Comparison of ENCODE assay signal across 26 mouse cellular contexts in the genomic region with DNA sequence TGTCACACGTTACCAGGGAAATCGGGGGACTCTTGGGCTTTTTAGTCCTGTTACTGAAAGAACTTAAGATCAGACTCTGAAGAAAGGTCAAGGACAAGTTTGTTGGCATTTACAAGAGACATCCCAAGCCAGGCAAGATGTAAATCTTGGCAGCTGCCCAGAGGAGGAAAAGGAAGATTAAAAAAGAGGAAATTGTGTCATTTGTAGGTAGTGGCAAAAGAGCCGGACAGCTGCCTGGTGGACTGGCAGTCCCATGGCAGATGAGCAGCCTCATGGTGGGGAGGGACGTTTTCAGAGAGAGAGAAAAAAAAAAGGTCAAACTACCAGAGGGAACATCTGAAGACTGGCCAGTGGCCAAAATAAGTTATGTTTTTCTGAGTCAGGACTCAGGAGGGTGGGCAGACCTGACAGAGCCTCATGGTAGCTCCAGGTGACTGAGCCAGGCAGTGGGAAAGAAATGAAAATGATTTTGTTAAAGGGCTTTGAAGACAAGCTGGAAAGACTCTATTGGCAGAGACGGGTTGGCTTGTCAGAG. TPM values are rescaled to one million over a fixed set of nuclear protein-coding genes. Genes with fewer than 3 reads are reported as not detected.
DNase-seq lines count a peak whose midpoint lies in the region; ATAC-seq and TF ChIP-seq lines count a peak whose summit lies in the region.
"Had no signal": no experiment of that assay in that cellular context is flagged by ENCODE, and none has a peak within 500 bp of the region (broad histone marks: within the 10 kb centered on the region; RNA-seq: fewer than 3 reads in every experiment).

No protein-coding gene starts in this region.

- DNase-seq in lung, adult 18-20 months = peak; percentile 4 to 34
- no peak for DNase-seq in lung, adult 2 months
- DNase-seq in kidney, postnatal 0 days (ENCODE audit: low spot score) = peak; percentile 3
- no peak for DNase-seq in left cerebral cortex, adult 8-10 months (ENCODE audit: low spot score in 2 of 2)
- no peak for DNase-seq in heart, postnatal 36 days
- DNase-seq: cerebellum, adult 9-11 months; embryo, embryonic 11 days; gastrocnemius, adult 2 months; heart, adult 2 months; liver; right cerebral cortex, postnatal 25 days; thymus, postnatal 36 days had no signal

- H3K9ac ChIP-seq in kidney, postnatal 0 days (ENCODE audit: low read depth, low read length) = no peak overlapping the region
- H3K9ac ChIP-seq in lung, embryonic 16.5 days (ENCODE audit: low read length) = no peak overlapping the region
- H3K9ac ChIP-seq: embryonic facial prominence, embryonic 15.5 days; heart, embryonic 15.5 days; hindbrain, embryonic 13.5 days; midbrain, embryonic 12.5 days; neural tube, embryonic 15.5 days had no signal

- no peaks in the 10 kb centered on the region for H3K36me3 ChIP-seq in kidney, postnatal 0 days (ENCODE audit: insufficient read depth, low read length)
- no peaks in the 10 kb centered on the region for H3K36me3 ChIP-seq in lung, embryonic 16.5 days (ENCODE audit: control insufficient read depth, insufficient read depth, low read length)
- H3K36me3 ChIP-seq: embryonic facial prominence, embryonic 15.5 days; forebrain, embryonic 10.5 days; heart, embryonic 15.5 days; hindbrain, embryonic 13.5 days; midbrain, embryonic 12.5 days; neural tube, embryonic 15.5 days had no signal

- H3K27me3 ChIP-seq in kidney, postnatal 0 days (ENCODE audit: insufficient read depth, low read length) = no peaks in the 10 kb centered on the region
- no peaks in the 10 kb centered on the region for H3K27me3 ChIP-seq in lung, embryonic 16.5 days (ENCODE audit: control insufficient read depth, insufficient read depth, low read depth, low read length)
- H3K27me3 ChIP-seq: embryonic facial prominence, embryonic 15.5 days; heart, embryonic 15.5 days; hindbrain, embryonic 13.5 days; midbrain, embryonic 12.5 days; neural tube, embryonic 15.5 days had no signal

- 48% methylated on average over 5 of the region's 5 CpGs for WGBS in lung, adult 2 months
- 62% methylated on average over 5 of the region's 5 CpGs for WGBS in kidney, postnatal 0 days
- WGBS in lung, embryonic 16.5 days = 57% methylated on average over 5 of the region's 5 CpGs

- H3K4me2 ChIP-seq in kidney, postnatal 0 days (ENCODE audit: low read length) = no peak overlapping the region
- H3K4me2 ChIP-seq in lung, embryonic 16.5 days (ENCODE audit: low read depth, low read length) = no peak overlapping the region
- H3K4me2 ChIP-seq: embryonic facial prominence, embryonic 15.5 days; heart, embryonic 15.5 days; hindbrain, embryonic 13.5 days; midbrain, embryonic 12.5 days; neural tube, embryonic 15.5 days had no signal

- TF ChIP-seq POLR2A in lung, adult 2 months (IDR thresholded peaks at IDR 0.05; ENCODE audit: borderline replicate concordance, extremely low read depth, low read depth, low read length) = no peak

- ATAC-seq in kidney, postnatal 0 days (replicated peaks; ENCODE audit: low FRiP score, low read depth) = no peak
- ATAC-seq in lung, embryonic 16.5 days (ENCODE audit: low read depth) = no peak
- ATAC-seq in monocyte, adult 5-6 weeks (replicated peaks; ENCODE audit: insufficient number of reproducible peaks, low FRiP score, low TSS enrichment, poor library complexity, severe bottlenecking) = no peak
- ATAC-seq: intestine, embryonic 16.5 days had no signal

- H3K27ac ChIP-seq in kidney, postnatal 0 days = no peak overlapping the region; the same call in 1 of the 2 replicates
- H3K27ac ChIP-seq in lung, embryonic 16.5 days (ENCODE audit: low read length) = peak overlapping the region; percentile 54
- H3K27ac ChIP-seq: embryonic facial prominence, embryonic 15.5 days; forebrain, embryonic 10.5 days; gastrocnemius, adult 2 months; heart, adult 2 months; heart, embryonic 15.5 days; hindbrain, embryonic 13.5 days; macrophage; midbrain, embryonic 12.5 days; neural tube, embryonic 15.5 days had no signal

- no peak overlapping the region for H3K4me3 ChIP-seq in lung, adult 2 months (replicated peaks; ENCODE audit: extremely low read depth, low read depth, low read length)
- H3K4me3 ChIP-seq in kidney, postnatal 0 days (replicated peaks; ENCODE audit: low read depth, low read length) = no peak overlapping the region
- no peak overlapping the region for H3K4me3 ChIP-seq in lung, embryonic 16.5 days (ENCODE audit: low read length)
- H3K4me3 ChIP-seq: embryonic facial prominence, embryonic 15.5 days; forebrain, embryonic 10.5 days; gastrocnemius, adult 2 months; heart, adult 2 months; heart, embryonic 15.5 days; hindbrain, embryonic 13.5 days; midbrain, embryonic 12.5 days; myocyte; neural tube, embryonic 15.5 days had no signal

- H3K4me1 ChIP-seq in lung, adult 2 months (ENCODE audit: control insufficient read depth, insufficient read depth, low read length) = no peaks in the 10 kb centered on the region
- no peaks in the 10 kb centered on the region for H3K4me1 ChIP-seq in kidney, postnatal 0 days (replicated peaks; ENCODE audit: insufficient read depth, low read length)
- no peaks in the 10 kb centered on the region for H3K4me1 ChIP-seq in lung, embryonic 16.5 days (replicated peaks; ENCODE audit: control insufficient read depth, insufficient read depth, low read length)
- H3K4me1 ChIP-seq: embryonic facial prominence, embryonic 15.5 days; forebrain, embryonic 10.5 days; heart, embryonic 15.5 days; hindbrain, embryonic 13.5 days; midbrain, embryonic 12.5 days; neural tube, embryonic 15.5 days had no signal

- H3K9me3 ChIP-seq in kidney, postnatal 0 days (replicated peaks; ENCODE audit: low read length) = no peaks in the 10 kb centered on the region
- H3K9me3 ChIP-seq in lung, embryonic 16.5 days (ENCODE audit: control insufficient read depth, low read length) = no peaks in the 10 kb centered on the region
- H3K9me3 ChIP-seq: embryonic facial prominence, embryonic 15.5 days; forebrain, embryonic 10.5 days; heart, embryonic 15.5 days; hindbrain, embryonic 13.5 days; midbrain, embryonic 12.5 days; neural tube, embryonic 15.5 days had no signal

- intact Hi-C loops in heart, postnatal 36 days (cut with DNase I) = no loop called here

- no peak for TF ChIP-seq CTCF in lung, adult 2 months (IDR thresholded peaks at IDR 0.05; ENCODE audit: insufficient read depth, low read length)
- TF ChIP-seq CTCF in kidney, postnatal 0 days (IDR thresholded peaks at IDR 0.05; ENCODE audit: low read depth) = no peak

RNA-seq across cellular contexts. Expression of a gene that starts 7.4 kb away (rescaled TPM):
- not detected in 2 replicates for polyA plus RNA-seq in lung, adult 2 months (2012; rRNA removed)
- not detected in 2 replicates for polyA plus RNA-seq in kidney, postnatal 0 days (2015; fragmentation: Nextera tagmentation; extraction: Ambion mirVana)
- not detected in 2 replicates for polyA plus RNA-seq in lung, embryonic 16.5 days (2015; fragmentation: Nextera tagmentation; extraction: Ambion mirVana)
- total RNA-seq in left cerebral cortex, adult 8-10 months (2022) = under 1 TPM in 2 of 4 experiments, not detected in 2; 0.17 to 0.35 TPM
- total RNA-seq in monocyte, adult 5-6 weeks (2017) = not detected in 3 replicates
- not detected for total RNA-seq in heart, postnatal 36 days (2021)
- total RNA-seq: ES-E14; gastrocnemius, adult 2 months; heart, adult 2 months had no signal
- polyA plus RNA-seq: embryonic facial prominence, embryonic 15.5 days; forebrain, embryonic 10.5 days; heart, adult 2 months; heart, embryonic 15.5 days; hindbrain, embryonic 13.5 days; intestine, embryonic 16.5 days; macrophage; midbrain, embryonic 12.5 days; myocyte had no signal

RNA-seq across cellular contexts. Expression of a gene that starts 7.5 kb away (rescaled TPM):
- polyA plus RNA-seq in lung, adult 2 months (2012; rRNA removed) = not detected in 2 replicates
- polyA plus RNA-seq in kidney, postnatal 0 days (2015; fragmentation: Nextera tagmentation; extraction: Ambion mirVana) = not detected in 2 replicates
- polyA plus RNA-seq in lung, embryonic 16.5 days (2015; fragmentation: Nextera tagmentation; extraction: Ambion mirVana) = not detected in 2 replicates
- total RNA-seq in left cerebral cortex, adult 8-10 months (2022) = 1 to 10 TPM; 4.2 to 4.9 (median 4.5) TPM
- not detected in 3 replicates for total RNA-seq in monocyte, adult 5-6 weeks (2017)
- total RNA-seq in heart, postnatal 36 days (2021) = not detected
- total RNA-seq: ES-E14; gastrocnemius, adult 2 months; heart, adult 2 months had no signal
- polyA plus RNA-seq: embryonic facial prominence, embryonic 15.5 days; forebrain, embryonic 10.5 days; heart, adult 2 months; heart, embryonic 15.5 days; hindbrain, embryonic 13.5 days; intestine, embryonic 16.5 days; macrophage; midbrain, embryonic 12.5 days; myocyte had no signal

RNA-seq across cellular contexts. Expression of a gene that starts 18.1 kb away (rescaled TPM):
- polyA plus RNA-seq in lung, adult 2 months (2012; rRNA removed) = not detected in 2 replicates
- not detected in 2 replicates for polyA plus RNA-seq in kidney, postnatal 0 days (2015; fragmentation: Nextera tagmentation; extraction: Ambion mirVana)
- polyA plus RNA-seq in lung, embryonic 16.5 days (2015; fragmentation: Nextera tagmentation; extraction: Ambion mirVana) = not detected in 2 replicates
- total RNA-seq in left cerebral cortex, adult 8-10 months (2022) = under 1 TPM in 1 of 4 experiments, not detected in 3; 0.37 TPM
- not detected in 3 replicates for total RNA-seq in monocyte, adult 5-6 weeks (2017)
- total RNA-seq in heart, postnatal 36 days (2021) = not detected
- total RNA-seq: ES-E14; gastrocnemius, adult 2 months; heart, adult 2 months; layer of hippocampus, postnatal 14 days had no signal
- polyA plus RNA-seq: embryonic facial prominence, embryonic 15.5 days; forebrain, embryonic 10.5 days; heart, adult 2 months; heart, embryonic 15.5 days; hindbrain, embryonic 13.5 days; intestine, embryonic 16.5 days; macrophage; midbrain, embryonic 12.5 days; myocyte; neural tube, embryonic 15.5 days had no signal

RNA-seq across cellular contexts. Expression of a gene that starts 20.8 kb away (rescaled TPM):
- polyA plus RNA-seq in lung, adult 2 months (2012; rRNA removed) = not detected in 2 replicates
- not detected in 2 replicates for polyA plus RNA-seq in kidney, postnatal 0 days (2015; fragmentation: Nextera tagmentation; extraction: Ambion mirVana)
- polyA plus RNA-seq in lung, embryonic 16.5 days (2015; fragmentation: Nextera tagmentation; extraction: Ambion mirVana) = not detected in 2 replicates
- total RNA-seq in left cerebral cortex, adult 8-10 months (2022) = not detected
- total RNA-seq in monocyte, adult 5-6 weeks (2017) = not detected in 3 replicates
- total RNA-seq in heart, postnatal 36 days (2021) = not detected
- total RNA-seq: ES-E14; gastrocnemius, adult 2 months; heart, adult 2 months; layer of hippocampus, postnatal 14 days; left cerebral cortex, postnatal 36 days had no signal
- polyA plus RNA-seq: forebrain, embryonic 10.5 days; heart, adult 2 months; heart, embryonic 15.5 days; hindbrain, embryonic 13.5 days; intestine, embryonic 16.5 days; macrophage; midbrain, embryonic 12.5 days; myocyte had no signal

RNA-seq across cellular contexts. Expression of a gene that starts 43.7 kb away (rescaled TPM):
- not detected in 2 replicates for polyA plus RNA-seq in lung, adult 2 months (2012; rRNA removed)
- not detected in 2 replicates for polyA plus RNA-seq in kidney, postnatal 0 days (2015; fragmentation: Nextera tagmentation; extraction: Ambion mirVana)
- not detected in 2 replicates for polyA plus RNA-seq in lung, embryonic 16.5 days (2015; fragmentation: Nextera tagmentation; extraction: Ambion mirVana)
- total RNA-seq in left cerebral cortex, adult 8-10 months (2022) = not detected
- not detected in 3 replicates for total RNA-seq in monocyte, adult 5-6 weeks (2017)
- not detected for total RNA-seq in heart, postnatal 36 days (2021)
- total RNA-seq: ES-E14; gastrocnemius, adult 2 months; heart, adult 2 months; layer of hippocampus, postnatal 14 days; left cerebral cortex, postnatal 36 days had no signal
- polyA plus RNA-seq: embryonic facial prominence, embryonic 15.5 days; forebrain, embryonic 10.5 days; heart, embryonic 15.5 days; hindbrain, embryonic 13.5 days; intestine, embryonic 16.5 days; macrophage; midbrain, embryonic 12.5 days; myocyte; neural tube, embryonic 15.5 days had no signal

Comparison
In these comparisons a context has a peak if more than half of its experiments do, and no peak if none do; other contexts are left out.
1. DNase-seq: peak in lung, adult 18-20 months (2 of 2) and kidney, postnatal 0 days (single experiment); none in lung, adult 2 months (single experiment), left cerebral cortex, adult 8-10 months (0 of 2) and heart, postnatal 36 days (0 of 2).